Mouse (Mus musculus): ENCODE measurements around the gene Gm21292. TPM values are rescaled to one million over a fixed set of nuclear protein-coding genes. Genes with fewer than 3 reads are reported as not detected.
"Not testable (repeated sequence)": the region's sequence is repeated elsewhere in the genome, so short reads cannot be mapped to it uniquely, and the experiment has no call there.

Gene Gm21292
- total RNA-seq (2015; ENCODE audit: low replicate concordance) (not detected in 2 replicates), total RNA-seq (2017; ENCODE audit: low replicate concordance) (not detected in 2 replicates)

GRCm38 (mm10) chrY:9133824-9134223 is at the start of gene Gm21292:
Gene Gm21292 (minus strand): TSS chrY:9133924.
- not testable (repeated sequence) for ATAC-seq (replicated peaks; ENCODE audit: low FRiP score, poor library complexity, severe bottlenecking)

Other genes starting within 250 kb of the Gm21292 start
- gene Gm21721, start 68.3 kb upstream of the Gm21292 start, total RNA-seq (2015; ENCODE audit: low replicate concordance) = not detected in 2 replicates
- not detected in 2 replicates for gene Gm21721, start 68.3 kb upstream of the Gm21292 start, total RNA-seq (2017; ENCODE audit: low replicate concordance)
- gene Gm21812, start 213.3 kb upstream of the Gm21292 start, total RNA-seq (2015; ENCODE audit: low replicate concordance) = not detected in 2 replicates
- gene Gm21812, start 213.3 kb upstream of the Gm21292 start, total RNA-seq (2017; ENCODE audit: low replicate concordance) = not detected in 2 replicates